Mouse (Mus musculus) c-Kit-negative CD71-positive TER-119-positive erythroid progenitor cells, embryonic 14.5 days (primary cell): ENCODE measurements around the gene Chek2.
"Not testable (repeated sequence)": the region's sequence is repeated elsewhere in the genome, so short reads cannot be mapped to it uniquely, and the experiment has no call there.

Source experiments
- DNase-seq: peaks from one replicate; pipeline ENCODE4 v3.0.0-alpha.2; 2013; ENCODE audit warnings: low read depth, low spot score

Gene Chek2

GRCm38 (mm10) chr5:110839038-110839677, 621 bp upstream of the Chek2 start:
- no peak for DNase-seq

GRCm38 (mm10) chr5:110840465-110840864, 686 bp downstream of the Chek2 start:
- DNase-seq = no peak

GRCm38 (mm10) chr5:110841046-110841862, 1.5 kb downstream of the Chek2 start:
- no peak for DNase-seq

GRCm38 (mm10) chr5:110852990-110853389, 13.2 kb downstream of the Chek2 start:
- DNase-seq = no peak

- no peak for DNase-seq
Measured at GRCm38 (mm10) chr5:110857091-110857490, 17.3 kb downstream of the Chek2 start.

- no peak for DNase-seq
Measured at GRCm38 (mm10) chr5:110859013-110859650, 19.4 kb downstream of the Chek2 start.

- no peak for DNase-seq
Measured at GRCm38 (mm10) chr5:110860445-110860844, 20.7 kb downstream of the Chek2 start.

GRCm38 (mm10) chr5:110868460-110868859, 28.7 kb downstream of the Chek2 start:
- DNase-seq = no peak

GRCm38 (mm10) chr5:110869242-110869669, 29.5 kb downstream of the Chek2 start:
- DNase-seq = no peak

- no peak for DNase-seq
Measured at GRCm38 (mm10) chr5:110873160-110873559, 33.4 kb downstream of the Chek2 start.

GRCm38 (mm10) chr5:110874711-110875110, 34.9 kb downstream of the Chek2 start:
- DNase-seq = no peak

- no peak for DNase-seq
Measured at GRCm38 (mm10) chr5:110875286-110875685, 35.5 kb downstream of the Chek2 start.

- DNase-seq = no peak
Measured at GRCm38 (mm10) chr5:110877666-110878505, 38.1 kb downstream of the Chek2 start.

GRCm38 (mm10) chr5:110878526-110878925, 38.7 kb downstream of the Chek2 start:
- not testable (repeated sequence) for DNase-seq

GRCm38 (mm10) chr5:110879042-110879441, 39.3 kb downstream of the Chek2 start:
- DNase-seq = no peak

GRCm38 (mm10) chr5:110879584-110880374, 40.0 kb downstream of the Chek2 start, which contains the start of gene Ttc28:
TSS of gene Ttc28 (plus strand) at chr5:110879803.
- DNase-seq = peak; percentile 55

GRCm38 (mm10) chr5:110888596-110888995, 48.8 kb downstream of the Chek2 start:
- no peak for DNase-seq

- no peak for DNase-seq
Measured at GRCm38 (mm10) chr5:110889945-110890344, 50.2 kb downstream of the Chek2 start.

GRCm38 (mm10) chr5:110890561-110890960, 50.8 kb downstream of the Chek2 start:
- no peak for DNase-seq

- no peak for DNase-seq
Measured at GRCm38 (mm10) chr5:110897114-110897788, 57.5 kb downstream of the Chek2 start.
